Mouse (Mus musculus) kidney, embryonic 15.5 days (tissue): ENCODE measurements around the gene 2010111I01Rik. TPM values are rescaled to one million over a fixed set of nuclear protein-coding genes. Genes with fewer than 3 reads are reported as not detected.
"Not testable (repeated sequence)": the region's sequence is repeated elsewhere in the genome, so short reads cannot be mapped to it uniquely, and the experiment has no call there.

Experiments used
- ATAC-seq: fragments of 200-750 bp; cut with Nextera tagmentation; replicated peaks from 2 replicates; pipeline ENCODE4 v1.8.0; 2017; ENCODE audit warnings: moderate TSS enrichment; ENCODE audit not compliant: low FRiP score
- H3K27ac ChIP-seq: fragments of 300-500 bp; sonication (generic); 2 replicates; pipeline ENCODE4 v1.5.1; 2015; ENCODE audit warnings: mild to moderate bottlenecking, inconsistent platforms
- H3K27me3 ChIP-seq: fragments of 300-500 bp; sonication (generic); 2 replicates; pipeline ENCODE4 v1.6.1; 2015; ENCODE audit warnings: inconsistent platforms
- H3K36me3 ChIP-seq: fragments of 300-500 bp; sonication (generic); 2 replicates; pipeline ENCODE4 v1.6.1; 2015; ENCODE audit warnings: inconsistent platforms
- H3K4me1 ChIP-seq: fragments of 300-500 bp; sonication (generic); 2 replicates; pipeline ENCODE4 v1.6.1; 2015; ENCODE audit warnings: inconsistent platforms
- H3K4me2 ChIP-seq: fragments of 300-500 bp; sonication (generic); 2 replicates; pipeline ENCODE4 v1.6.1; 2015; ENCODE audit warnings: moderate library complexity, mild to moderate bottlenecking, inconsistent platforms
- H3K4me3 ChIP-seq: fragments of 300-500 bp; sonication (generic); replicated peaks from 2 replicates; pipeline ENCODE4 v1.5.1; 2015; ENCODE audit warnings: mild to moderate bottlenecking, inconsistent platforms
- H3K9ac ChIP-seq: fragments of 300-500 bp; sonication (generic); 2 replicates; pipeline ENCODE4 v1.6.1; 2015; ENCODE audit warnings: mild to moderate bottlenecking, inconsistent platforms
- H3K9me3 ChIP-seq: fragments of 300-500 bp; sonication (generic); replicated peaks from 2 replicates; pipeline ENCODE4 v1.6.1; 2016; ENCODE audit warnings: inconsistent platforms
- WGBS: fragments of 180-500 bp; shearing (Covaris S2); methylation state at CpG from one replicate; pipeline ENCODE4 v1.1.7; 2015; ENCODE audit warnings: mixed read lengths; 5-methylcytosine and 5-hydroxymethylcytosine counted together
- polyA plus RNA-seq: library from polyadenylated mRNA; unstranded; fragments of >200 nt; fragmentation: Nextera tagmentation; extraction: Ambion mirVana; gene quantifications from 2 replicates; pipeline ENCODE4 v1.2.1, GENCODE M21; 2015

Gene 2010111I01Rik
- polyA plus RNA-seq, 1 experiment from 2014 or later = 128 TPM

GRCm38 (mm10) chr13:63203502-63204278 is 239.0 kb downstream of the 2010111I01Rik start:
- Histone ChIP-seq H3K9me3 (no peaks in the 10 kb centered on the region), H3K4me3 (no peak overlapping the region), H3K9ac (no peak overlapping the region), H3K27me3 (no peaks in the 10 kb centered on the region), H3K4me2 (no peak overlapping the region), H3K4me1 (peaks cover 4% of the 10 kb centered on the region; the same call in 1 of the 2 replicates), H3K36me3 (no peaks in the 10 kb centered on the region), H3K27ac (no peak overlapping the region)
- ATAC-seq = no peak
- WGBS = 65% methylated on average over 8 of the region's 8 CpGs

GRCm38 (mm10) chr13:63205750-63206149 is 241.1 kb downstream of the 2010111I01Rik start:
- peaks cover 4% of the 10 kb centered on the region; the same call in 1 of the 2 replicates for H3K4me1 ChIP-seq
- no peaks in the 10 kb centered on the region for H3K9me3 ChIP-seq
- WGBS = 74% methylated on average over 4 of the region's 4 CpGs
- H3K4me2 ChIP-seq = no peak overlapping the region
- H3K9ac ChIP-seq = no peak overlapping the region
- H3K27me3 ChIP-seq = no peaks in the 10 kb centered on the region
- H3K4me3 ChIP-seq = no peak overlapping the region
- H3K27ac ChIP-seq = no peak overlapping the region
- H3K36me3 ChIP-seq = no peaks in the 10 kb centered on the region
- no peak for ATAC-seq

DNA sequence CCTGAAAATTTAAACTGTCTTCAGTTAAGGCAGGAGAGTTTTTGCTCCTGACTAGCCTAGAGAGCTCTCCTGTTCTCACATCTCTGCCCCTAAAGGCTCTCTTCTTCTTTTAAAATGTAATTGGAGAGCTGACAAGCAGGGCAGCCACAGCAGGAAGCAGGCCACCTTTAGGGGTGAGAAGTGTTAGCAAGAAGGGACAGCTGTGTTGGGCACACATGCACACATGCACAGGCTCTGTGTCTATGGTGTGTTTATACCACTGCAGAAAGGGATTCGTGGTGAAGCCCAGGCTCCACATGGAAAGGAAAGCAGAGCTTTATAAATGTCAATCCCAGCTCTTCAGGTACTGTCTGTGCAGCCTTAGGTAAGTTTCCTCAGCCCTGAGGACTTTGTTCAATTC is 241.7 kb downstream of the 2010111I01Rik start:
- WGBS = 58% methylated on average over 1 of the region's 1 CpGs
- Histone ChIP-seq H3K9ac (no peak overlapping the region), H3K27me3 (no peaks in the 10 kb centered on the region), H3K4me3 (no peak overlapping the region), H3K4me2 (no peak overlapping the region), H3K4me1 (peaks cover 4% of the 10 kb centered on the region; the same call in 1 of the 2 replicates), H3K27ac (no peak overlapping the region), H3K9me3 (no peaks in the 10 kb centered on the region), H3K36me3 (no peaks in the 10 kb centered on the region)
- ATAC-seq = no peak

DNA sequence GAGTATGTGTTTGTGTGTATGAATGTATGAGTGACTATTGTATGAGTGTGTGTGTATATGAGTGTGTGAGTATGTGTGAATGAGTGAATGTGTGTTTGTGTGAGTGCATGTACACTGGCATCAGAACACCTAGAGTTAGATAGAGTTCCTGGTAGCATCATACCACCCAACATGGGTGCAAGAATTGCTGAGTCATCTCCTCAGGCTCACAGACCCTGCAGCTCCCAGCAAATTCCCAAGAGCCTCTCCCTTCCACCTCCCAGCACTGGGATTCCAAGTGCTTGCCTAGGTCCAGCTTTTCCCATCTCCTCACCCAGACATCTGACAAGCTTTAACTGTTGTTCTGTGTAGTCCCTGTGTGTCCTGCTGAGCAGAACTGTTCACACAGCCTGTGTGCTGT is 251.8 kb downstream of the 2010111I01Rik start:
- no peaks in the 10 kb centered on the region for H3K27me3 ChIP-seq
- ATAC-seq = no peak
- H3K36me3 ChIP-seq = no peaks in the 10 kb centered on the region
- H3K27ac ChIP-seq = no peak overlapping the region
- H3K9ac ChIP-seq = no peak overlapping the region
- H3K4me3 ChIP-seq = no peak overlapping the region
- H3K4me1 ChIP-seq = no peaks in the 10 kb centered on the region
- no peaks in the 10 kb centered on the region for H3K9me3 ChIP-seq
- H3K4me2 ChIP-seq = no peak overlapping the region

GRCm38 (mm10) chr13:63223026-63223770 is 258.5 kb downstream of the 2010111I01Rik start:
- Histone ChIP-seq H3K36me3 (no peaks in the 10 kb centered on the region; the same call in 1 of the 2 replicates), H3K27ac (no peak overlapping the region), H3K4me1 (peaks cover 10% of the 10 kb centered on the region), H3K4me3 (no peak overlapping the region), H3K9me3 (no peaks in the 10 kb centered on the region), H3K9ac (no peak overlapping the region), H3K4me2 (no peak overlapping the region), H3K27me3 (no peaks in the 10 kb centered on the region)
- 96% methylated on average over 8 of the region's 8 CpGs for WGBS
- no peak for ATAC-seq

DNA sequence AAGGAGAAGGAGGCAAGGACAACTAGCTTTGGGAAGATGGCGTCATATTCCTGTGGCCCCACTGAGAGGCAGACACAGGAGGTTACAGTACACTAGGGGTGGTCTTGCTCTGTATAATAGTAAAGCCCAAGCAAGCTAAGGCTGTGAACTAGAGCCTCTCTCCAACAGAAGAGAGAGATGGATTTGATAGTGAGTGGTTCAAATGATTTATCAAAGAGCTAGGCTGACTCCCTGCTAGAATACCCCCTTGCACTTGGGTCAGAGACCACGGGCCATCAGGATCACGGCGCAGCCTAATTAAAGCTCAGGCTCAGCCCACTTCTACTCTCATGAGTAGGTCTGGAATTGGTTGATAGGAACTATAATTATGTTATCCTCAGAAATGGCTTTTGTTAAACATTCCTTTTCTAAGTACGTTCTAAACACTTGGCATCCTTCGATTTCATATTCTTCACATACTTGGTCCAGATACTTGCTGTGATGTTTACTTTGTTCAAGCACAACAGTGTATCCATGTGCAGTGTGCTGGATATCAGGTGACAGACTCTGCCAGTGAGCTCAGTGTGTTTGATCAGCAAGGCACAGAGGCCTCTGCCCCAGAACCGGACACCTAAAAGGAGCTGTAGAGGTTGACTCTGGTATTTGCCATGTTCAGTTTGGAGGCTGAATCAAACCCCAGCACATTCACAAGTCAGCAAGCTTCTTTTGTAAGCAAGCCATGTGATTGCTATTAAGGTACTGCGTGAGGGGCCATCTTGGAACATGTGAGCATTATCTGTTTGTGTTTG is 261.3 kb downstream of the 2010111I01Rik start:
- 51% methylated on average over 8 of the region's 8 CpGs for WGBS
- peak; percentile 86 for ATAC-seq
- Histone ChIP-seq H3K36me3 (no peaks in the 10 kb centered on the region; the same call in 1 of the 2 replicates), H3K27ac (peak overlapping the region; percentile 70), H3K27me3 (no peaks in the 10 kb centered on the region), H3K9me3 (no peaks in the 10 kb centered on the region), H3K4me1 (peaks cover 22% of the 10 kb centered on the region), H3K4me2 (no peak overlapping the region), H3K9ac (no peak overlapping the region), H3K4me3 (no peak overlapping the region)

DNA sequence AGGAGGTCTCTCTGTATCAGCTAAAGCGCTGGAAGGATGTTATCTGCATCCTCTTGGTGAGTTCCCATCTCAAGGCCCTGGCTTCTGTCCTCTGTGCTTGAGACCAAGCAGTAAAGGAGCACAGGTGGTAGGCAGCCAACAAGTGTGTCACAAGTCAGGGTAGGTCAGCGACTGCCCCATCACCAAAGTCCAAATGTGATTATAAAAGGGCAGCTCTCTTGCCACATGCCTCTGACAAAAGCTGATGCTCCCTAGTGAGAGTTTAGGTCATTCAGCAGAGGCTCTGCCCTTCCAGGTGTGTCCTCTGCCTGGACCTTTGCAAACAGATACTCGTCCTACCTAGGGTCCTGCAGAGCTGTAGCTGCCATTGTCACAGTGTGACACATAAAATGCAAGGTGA is 263.1 kb downstream of the 2010111I01Rik start:
- no peak for ATAC-seq
- Histone ChIP-seq H3K27ac (no peak overlapping the region), H3K4me2 (no peak overlapping the region), H3K4me3 (no peak overlapping the region), H3K27me3 (no peaks in the 10 kb centered on the region), H3K36me3 (no peaks in the 10 kb centered on the region; the same call in 1 of the 2 replicates), H3K4me1 (peaks cover 40% of the 10 kb centered on the region), H3K9ac (no peak overlapping the region), H3K9me3 (no peaks in the 10 kb centered on the region)
- WGBS = 75% methylated on average over 3 of the region's 3 CpGs

DNA sequence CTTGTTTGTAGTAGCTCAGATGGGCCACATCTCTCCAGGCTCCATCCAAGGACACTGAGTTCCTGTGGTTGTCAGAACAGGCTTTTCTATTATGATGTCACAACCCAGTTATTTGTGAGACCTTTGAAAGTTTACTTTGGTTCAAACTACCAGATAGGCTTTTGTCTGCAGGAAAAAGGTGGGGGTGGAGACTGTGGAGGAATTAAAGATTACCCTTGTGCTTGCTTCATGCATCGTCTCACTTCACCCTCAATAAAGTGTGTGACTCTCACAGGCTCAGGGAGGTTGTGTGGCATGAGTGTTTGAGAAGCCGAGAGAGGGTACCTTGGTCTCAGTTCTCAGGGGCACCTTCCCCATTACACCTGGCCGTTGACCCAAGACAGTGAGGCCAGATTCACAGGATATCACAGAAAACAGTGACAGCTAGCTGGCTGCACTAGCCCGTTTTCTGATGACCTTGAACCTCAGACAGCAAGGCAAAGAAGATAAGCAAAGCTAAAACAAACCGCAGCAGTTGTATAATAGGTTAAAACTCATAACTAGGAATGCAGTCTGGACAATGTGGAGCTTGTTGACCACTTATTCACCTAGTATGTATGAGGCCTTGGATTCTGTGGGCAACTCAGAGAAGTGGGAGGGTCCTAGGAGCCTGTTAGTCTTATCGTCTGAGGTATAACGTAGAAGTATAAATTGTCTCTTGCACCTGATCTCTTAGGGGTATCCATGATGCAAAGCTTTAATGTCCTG is 266.4 kb downstream of the 2010111I01Rik start:
- Histone ChIP-seq H3K4me2 (0 out of 2 replicates have a peak overlapping the region, but pooled peaks have one; percentile 2), H3K27me3 (no peaks in the 10 kb centered on the region), H3K4me3 (no peak overlapping the region), H3K9me3 (no peaks in the 10 kb centered on the region), H3K4me1 (peaks cover 53% of the 10 kb centered on the region), H3K27ac (peak overlapping the region; percentile 92), H3K9ac (no peak overlapping the region), H3K36me3 (no peaks in the 10 kb centered on the region)
- ATAC-seq = peak; percentile 84
- WGBS = 37% methylated on average over 7 of the region's 7 CpGs

GRCm38 (mm10) chr13:63231702-63232070 is 267.0 kb downstream of the 2010111I01Rik start:
- no peaks in the 10 kb centered on the region for H3K27me3 ChIP-seq
- H3K9ac ChIP-seq = no peak overlapping the region
- H3K4me3 ChIP-seq = no peak overlapping the region
- H3K9me3 ChIP-seq = no peaks in the 10 kb centered on the region
- 0 out of 2 replicates have a peak overlapping the region, but pooled peaks have one; percentile 2 for H3K4me2 ChIP-seq
- peak overlapping the region; percentile 92 for H3K27ac ChIP-seq
- H3K36me3 ChIP-seq = no peaks in the 10 kb centered on the region
- 11% methylated on average over 3 of the region's 3 CpGs for WGBS
- peaks cover 52% of the 10 kb centered on the region for H3K4me1 ChIP-seq
- ATAC-seq = peak; percentile 92

DNA sequence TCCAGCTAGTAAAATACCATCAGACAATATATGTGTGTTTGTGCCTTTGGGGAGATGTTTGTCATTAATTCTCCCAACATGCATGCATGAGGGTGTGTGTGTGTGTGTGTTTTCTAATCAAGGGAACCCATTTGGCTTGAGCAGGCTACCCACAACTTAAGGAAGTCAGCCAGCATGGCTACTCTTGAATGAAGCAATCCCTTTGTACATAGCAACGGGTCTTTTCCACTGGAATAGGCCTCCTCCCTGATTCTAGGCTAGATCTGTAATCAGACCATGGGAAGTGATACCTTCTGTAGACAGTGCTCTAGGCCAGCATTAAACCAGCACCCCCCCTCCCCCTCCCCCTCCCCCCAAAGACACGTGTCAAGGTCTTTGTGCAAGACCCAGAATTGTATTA is 267.9 kb downstream of the 2010111I01Rik start:
- no peak overlapping the region for H3K9ac ChIP-seq
- no peaks in the 10 kb centered on the region for H3K36me3 ChIP-seq
- peaks cover 52% of the 10 kb centered on the region for H3K4me1 ChIP-seq
- 48% methylated on average over 2 of the region's 2 CpGs for WGBS
- no peak for ATAC-seq
- H3K9me3 ChIP-seq = no peaks in the 10 kb centered on the region
- no peaks in the 10 kb centered on the region for H3K27me3 ChIP-seq
- no peak overlapping the region for H3K4me3 ChIP-seq
- H3K4me2 ChIP-seq = no peak overlapping the region
- H3K27ac ChIP-seq = peak overlapping the region; percentile 92

GRCm38 (mm10) chr13:63234520-63234919 is 269.8 kb downstream of the 2010111I01Rik start:
- H3K27ac ChIP-seq, H3K36me3 ChIP-seq, H3K4me2 ChIP-seq, H3K9me3 ChIP-seq, H3K9ac ChIP-seq, H3K4me3 ChIP-seq, H3K27me3 ChIP-seq, ATAC-seq: not testable (repeated sequence)
- peaks cover 58% of the 10 kb centered on the region for H3K4me1 ChIP-seq
